Mouse (Mus musculus): ENCODE data around the gene Cdc42se2. TPM values are rescaled to one million over a fixed set of nuclear protein-coding genes. Genes with fewer than 3 reads are reported as not detected.

Gene Cdc42se2
- polyA plus RNA-seq, 1 experiment: 38.4 TPM

GRCm38 (mm10) chr11:54764026-54764425 lies 23.4 kb downstream of the Cdc42se2 start:
- Histone ChIP-seq H3K4me1 (ENCODE audit: control insufficient read depth, insufficient read depth, low read length) (no peaks in the 10 kb centered on the region), H3K27ac (ENCODE audit: insufficient read depth, low read length) (no peak overlapping the region), H3K4me3 (ENCODE audit: insufficient read depth, low read length) (no peak overlapping the region)
- no peak for TF ChIP-seq CTCF (IDR thresholded peaks at IDR 0.05; ENCODE audit: borderline replicate concordance, insufficient read depth, low read length)
- no peak for TF ChIP-seq POLR2A (IDR thresholded peaks at IDR 0.05; ENCODE audit: low read depth, low read length)

- Histone ChIP-seq H3K27ac (ENCODE audit: insufficient read depth, low read length) (no peak overlapping the region), H3K4me1 (ENCODE audit: control insufficient read depth, insufficient read depth, low read length) (no peaks in the 10 kb centered on the region), H3K4me3 (ENCODE audit: insufficient read depth, low read length) (no peak overlapping the region)
- TF ChIP-seq POLR2A (IDR thresholded peaks at IDR 0.05; ENCODE audit: low read depth, low read length): no peak
- TF ChIP-seq CTCF (IDR thresholded peaks at IDR 0.05; ENCODE audit: borderline replicate concordance, insufficient read depth, low read length): no peak
These were observed 24.7 kb downstream of the Cdc42se2 start for GRCm38 (mm10) chr11:54762735-54763134.

GRCm38 (mm10) chr11:54757993-54758392 lies 29.5 kb downstream of the Cdc42se2 start:
- Histone ChIP-seq H3K4me1 (ENCODE audit: control insufficient read depth, insufficient read depth, low read length) (peaks cover 10% of the 10 kb centered on the region), H3K4me3 (ENCODE audit: insufficient read depth, low read length) (no peak overlapping the region), H3K27ac (ENCODE audit: insufficient read depth, low read length) (no peak overlapping the region)
- TF ChIP-seq CTCF (IDR thresholded peaks at IDR 0.05; ENCODE audit: borderline replicate concordance, insufficient read depth, low read length) (no peak), POLR2A (IDR thresholded peaks at IDR 0.05; ENCODE audit: low read depth, low read length) (no peak)

- peak overlapping the region; percentile 64 for H3K27ac ChIP-seq (ENCODE audit: insufficient read depth, low read length)
These were observed 32.3 kb downstream of the Cdc42se2 start for GRCm38 (mm10) chr11:54755148-54755664.

GRCm38 (mm10) chr11:54754301-54755147 lies 33.0 kb downstream of the Cdc42se2 start:
- Histone ChIP-seq H3K4me3 (ENCODE audit: insufficient read depth, low read length) (no peak overlapping the region), H3K4me1 (ENCODE audit: control insufficient read depth, insufficient read depth, low read length) (peaks cover 10% of the 10 kb centered on the region), H3K27ac (ENCODE audit: insufficient read depth, low read length) (peak overlapping the region; percentile 30)
- TF ChIP-seq CTCF (IDR thresholded peaks at IDR 0.05; ENCODE audit: borderline replicate concordance, insufficient read depth, low read length): no peak
- no peak for TF ChIP-seq POLR2A (IDR thresholded peaks at IDR 0.05; ENCODE audit: low read depth, low read length)

More at GRCm38 (mm10) chr11:54755148-54755664, 32.3 kb downstream of the Cdc42se2 start:
- H3K4me3 ChIP-seq (ENCODE audit: insufficient read depth, low read length): no peak overlapping the region
- peaks cover 10% of the 10 kb centered on the region for H3K4me1 ChIP-seq (ENCODE audit: control insufficient read depth, insufficient read depth, low read length)
- no peak for TF ChIP-seq POLR2A (IDR thresholded peaks at IDR 0.05; ENCODE audit: low read depth, low read length)

- H3K4me3 ChIP-seq (ENCODE audit: insufficient read depth, low read length): no peak overlapping the region
- TF ChIP-seq POLR2A (IDR thresholded peaks at IDR 0.05; ENCODE audit: low read depth, low read length) (no peak), CTCF (IDR thresholded peaks at IDR 0.05; ENCODE audit: borderline replicate concordance, insufficient read depth, low read length) (no peak)
- H3K27ac ChIP-seq (ENCODE audit: insufficient read depth, low read length): no peak overlapping the region
- peaks cover 15% of the 10 kb centered on the region for H3K4me1 ChIP-seq (ENCODE audit: control insufficient read depth, insufficient read depth, low read length)
These were observed 36.0 kb downstream of the Cdc42se2 start for GRCm38 (mm10) chr11:54751502-54751901.

- H3K4me1 ChIP-seq (ENCODE audit: control insufficient read depth, insufficient read depth, low read length): peaks cover 8% of the 10 kb centered on the region
- H3K27ac ChIP-seq (ENCODE audit: insufficient read depth, low read length): peak overlapping the region; percentile 12; the same call in 1 of the 2 replicates
- H3K4me3 ChIP-seq (ENCODE audit: insufficient read depth, low read length): no peak overlapping the region
- TF ChIP-seq CTCF (IDR thresholded peaks at IDR 0.05; ENCODE audit: borderline replicate concordance, insufficient read depth, low read length) (no peak), POLR2A (IDR thresholded peaks at IDR 0.05; ENCODE audit: low read depth, low read length) (no peak)
These were observed 38.6 kb downstream of the Cdc42se2 start for GRCm38 (mm10) chr11:54748891-54749290.

- peaks cover 6% of the 10 kb centered on the region for H3K4me1 ChIP-seq (ENCODE audit: control insufficient read depth, insufficient read depth, low read length)
- TF ChIP-seq CTCF (IDR thresholded peaks at IDR 0.05; ENCODE audit: borderline replicate concordance, insufficient read depth, low read length) (no peak), POLR2A (IDR thresholded peaks at IDR 0.05; ENCODE audit: low read depth, low read length) (no peak)
- no peak overlapping the region for H3K27ac ChIP-seq (ENCODE audit: insufficient read depth, low read length)
- H3K4me3 ChIP-seq (ENCODE audit: insufficient read depth, low read length): no peak overlapping the region
These were observed 43.2 kb downstream of the Cdc42se2 start for GRCm38 (mm10) chr11:54744231-54744630.

- H3K4me1 ChIP-seq (ENCODE audit: control insufficient read depth, insufficient read depth, low read length): peaks cover 3% of the 10 kb centered on the region; the same call in 1 of the 2 replicates
- no peak for TF ChIP-seq POLR2A (IDR thresholded peaks at IDR 0.05; ENCODE audit: low read depth, low read length)
- TF ChIP-seq CTCF (IDR thresholded peaks at IDR 0.05; ENCODE audit: borderline replicate concordance, insufficient read depth, low read length): no peak
- no peak overlapping the region for H3K27ac ChIP-seq (ENCODE audit: insufficient read depth, low read length)
- H3K4me3 ChIP-seq (ENCODE audit: insufficient read depth, low read length): no peak overlapping the region
These were observed 46.1 kb downstream of the Cdc42se2 start for GRCm38 (mm10) chr11:54741330-54741729.

Measured in embryonic fibroblast, embryonic 13.5 days (primary cell).